Mouse (Mus musculus) E14TG2a.4 (cell line): Measurements from ENCODE around the gene Kif17.

Source experiments
- H3K27me3 ChIP-seq: 2 replicates; pipeline ENCODE4 v1.6.1; 2014; ENCODE audit warnings: low read length, control low read depth; ENCODE audit not compliant: insufficient read depth
- H3K36me3 ChIP-seq: 2 replicates; pipeline ENCODE4 v1.6.1; 2014; ENCODE audit warnings: low read length, control low read depth; ENCODE audit not compliant: insufficient read depth
- H3K4me1 ChIP-seq: replicated peaks from 2 replicates; pipeline ENCODE4 v1.6.1; 2014; ENCODE audit warnings: low read depth, low read length, control low read depth
- H3K4me3 ChIP-seq: replicated peaks from 2 replicates; pipeline ENCODE4 v1.5.1; 2014; ENCODE audit warnings: mild to moderate bottlenecking, low read length
- H3K9me3 ChIP-seq: 2 replicates; pipeline ENCODE4 v1.6.1; 2014; ENCODE audit warnings: low read length, control low read depth
- CTCF ChIP-seq: conservative IDR thresholded peaks from 2 replicates; pipeline ENCODE4 v1.5.1; 2014; ENCODE audit warnings: low read length
- NANOG ChIP-seq: IDR thresholded peaks from 2 replicates; pipeline ENCODE4 v1.6.1; 2014; ENCODE audit warnings: borderline replicate concordance, low read length, mixed read lengths
- POU5F1 ChIP-seq: IDR thresholded peaks from 2 replicates; pipeline ENCODE4 v1.6.1; 2014; ENCODE audit warnings: low read length, borderline replicate concordance

Kif17 gene

DNA sequence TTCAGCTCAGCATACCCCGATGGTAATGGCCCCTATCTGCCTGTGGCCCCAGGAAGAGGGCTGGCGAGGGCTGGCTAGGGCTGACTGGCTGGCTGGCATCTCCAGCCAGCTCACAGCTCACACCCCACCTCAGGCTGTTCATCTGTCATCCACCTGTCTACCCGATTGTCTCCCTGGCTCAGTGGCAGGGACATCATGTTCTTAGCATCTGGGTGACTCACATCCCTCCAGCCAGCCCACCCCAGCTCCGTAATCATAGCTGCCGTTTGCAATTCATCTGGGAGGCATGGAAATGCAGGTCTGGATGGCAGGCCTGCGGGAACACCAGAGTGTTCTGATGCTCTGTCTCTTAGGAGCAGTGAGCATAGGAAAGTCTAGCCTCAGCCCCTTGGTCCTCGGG, 28.1 kb downstream of the Kif17 start:
- no peak for TF ChIP-seq POU5F1
- no peak for TF ChIP-seq CTCF
- TF ChIP-seq NANOG: no peak
- H3K36me3 ChIP-seq: no peaks in the 10 kb centered on the region
- H3K27me3 ChIP-seq: peaks cover 26% of the 10 kb centered on the region
- H3K4me1 ChIP-seq: peaks cover 21% of the 10 kb centered on the region
- no peak overlapping the region for H3K4me3 ChIP-seq
- no peaks in the 10 kb centered on the region for H3K9me3 ChIP-seq

DNA sequence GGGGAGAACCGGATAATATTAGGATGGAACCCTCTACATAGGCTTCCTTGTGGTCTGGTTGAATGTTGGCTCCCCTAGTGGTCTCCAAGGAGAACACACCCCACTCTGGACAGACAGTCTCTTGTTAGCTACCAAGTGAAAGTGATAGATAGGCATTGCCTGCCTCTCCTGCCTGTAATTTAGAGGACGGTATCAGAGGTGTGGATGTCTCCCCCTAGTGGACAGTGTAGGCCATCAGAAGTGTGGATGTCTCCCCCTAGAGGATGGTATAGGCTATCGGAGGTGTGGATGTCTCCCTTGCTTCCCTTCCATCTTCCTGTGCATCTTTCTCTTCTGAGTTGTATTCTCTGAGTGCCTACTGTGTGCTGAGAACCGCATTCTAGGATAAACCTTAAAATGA, 32.6 kb downstream of the Kif17 start:
- TF ChIP-seq CTCF (peak; percentile 93), NANOG (no peak)
- H3K9me3 ChIP-seq: peaks cover 5% of the 10 kb centered on the region; the same call in 1 of the 2 replicates
- no peaks in the 10 kb centered on the region for H3K36me3 ChIP-seq
- H3K27me3 ChIP-seq: peaks cover 11% of the 10 kb centered on the region
- peaks cover 8% of the 10 kb centered on the region for H3K4me1 ChIP-seq
- no peak overlapping the region for H3K4me3 ChIP-seq

DNA sequence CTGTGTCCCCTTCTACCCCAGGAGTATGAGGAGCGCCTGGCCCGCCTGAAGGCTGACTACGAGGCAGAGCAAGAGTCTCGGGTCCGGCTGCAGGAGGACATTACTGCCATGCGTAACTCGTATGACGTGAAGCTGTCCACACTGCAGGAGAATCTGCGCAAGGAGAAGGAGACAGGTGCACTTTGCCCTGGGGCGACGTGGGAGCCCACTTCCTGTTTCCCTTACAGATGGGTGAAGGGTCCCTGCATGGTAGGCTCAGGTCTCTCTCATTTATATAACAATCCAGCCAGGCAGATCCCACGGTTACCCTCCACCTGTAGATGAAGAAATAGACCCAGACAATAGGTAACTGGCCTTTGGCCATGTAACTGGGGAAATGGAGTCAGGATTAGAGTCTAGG, 36.2 kb downstream of the Kif17 start:
- peaks cover 15% of the 10 kb centered on the region for H3K4me1 ChIP-seq
- TF ChIP-seq CTCF: no peak
- TF ChIP-seq NANOG: no peak
- no peak for TF ChIP-seq POU5F1
- no peaks in the 10 kb centered on the region for H3K36me3 ChIP-seq
- no peak overlapping the region for H3K4me3 ChIP-seq
- H3K9me3 ChIP-seq: peaks cover 11% of the 10 kb centered on the region
- peaks cover 15% of the 10 kb centered on the region for H3K27me3 ChIP-seq

DNA sequence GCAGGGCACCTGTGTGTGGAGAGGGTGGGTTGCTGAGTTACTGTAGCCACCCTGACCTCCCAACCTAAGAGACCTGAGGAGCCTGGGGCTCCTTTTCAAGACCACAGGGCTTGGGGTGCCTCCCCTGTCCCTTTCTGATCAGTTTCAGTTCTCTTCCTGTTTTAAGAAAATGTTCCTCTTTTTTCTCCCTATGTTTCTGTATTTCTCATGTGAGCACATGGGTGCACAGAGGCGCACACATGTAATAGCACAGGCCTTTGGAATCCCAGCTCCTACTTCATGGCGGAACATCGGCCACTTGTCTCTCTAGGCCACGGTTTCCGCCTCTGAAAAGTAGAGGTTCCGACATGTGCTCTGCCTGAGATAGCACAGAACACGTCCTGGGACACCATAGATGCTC, 38.5 kb downstream of the Kif17 start:
- H3K4me3 ChIP-seq: 0 out of 2 replicates have a peak overlapping the region, but pooled peaks have one; percentile 17
- peaks cover 15% of the 10 kb centered on the region for H3K9me3 ChIP-seq
- H3K27me3 ChIP-seq: peaks cover 15% of the 10 kb centered on the region
- H3K4me1 ChIP-seq: peaks cover 23% of the 10 kb centered on the region
- TF ChIP-seq CTCF (no peak), POU5F1 (no peak), NANOG (no peak)
- no peaks in the 10 kb centered on the region for H3K36me3 ChIP-seq

DNA sequence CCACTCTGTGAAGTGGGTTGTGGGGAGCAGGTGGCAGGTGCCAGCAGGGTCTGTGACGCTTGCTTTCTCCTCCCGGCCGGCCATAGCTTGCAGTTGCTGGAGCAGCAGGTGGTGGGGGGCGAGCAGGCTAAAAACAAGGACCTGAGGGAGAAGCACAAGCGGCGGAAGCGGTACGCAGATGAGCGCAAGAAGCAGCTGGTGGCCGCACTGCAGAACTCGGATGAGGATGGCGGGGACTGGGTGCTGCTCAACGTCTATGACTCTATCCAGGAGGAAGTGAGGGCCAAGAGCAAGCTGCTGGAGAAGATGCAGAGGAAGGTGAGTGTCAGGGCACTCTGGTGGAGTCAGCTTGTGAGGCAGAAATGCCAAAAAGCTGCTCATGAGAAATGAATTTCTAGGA, 41.8 kb downstream of the Kif17 start:
- no peak overlapping the region for H3K4me3 ChIP-seq
- TF ChIP-seq NANOG: no peak
- no peak for TF ChIP-seq CTCF
- no peak for TF ChIP-seq POU5F1
- peaks cover 9% of the 10 kb centered on the region for H3K9me3 ChIP-seq
- no peaks in the 10 kb centered on the region for H3K36me3 ChIP-seq
- peaks cover 15% of the 10 kb centered on the region for H3K27me3 ChIP-seq
- peaks cover 23% of the 10 kb centered on the region for H3K4me1 ChIP-seq

DNA sequence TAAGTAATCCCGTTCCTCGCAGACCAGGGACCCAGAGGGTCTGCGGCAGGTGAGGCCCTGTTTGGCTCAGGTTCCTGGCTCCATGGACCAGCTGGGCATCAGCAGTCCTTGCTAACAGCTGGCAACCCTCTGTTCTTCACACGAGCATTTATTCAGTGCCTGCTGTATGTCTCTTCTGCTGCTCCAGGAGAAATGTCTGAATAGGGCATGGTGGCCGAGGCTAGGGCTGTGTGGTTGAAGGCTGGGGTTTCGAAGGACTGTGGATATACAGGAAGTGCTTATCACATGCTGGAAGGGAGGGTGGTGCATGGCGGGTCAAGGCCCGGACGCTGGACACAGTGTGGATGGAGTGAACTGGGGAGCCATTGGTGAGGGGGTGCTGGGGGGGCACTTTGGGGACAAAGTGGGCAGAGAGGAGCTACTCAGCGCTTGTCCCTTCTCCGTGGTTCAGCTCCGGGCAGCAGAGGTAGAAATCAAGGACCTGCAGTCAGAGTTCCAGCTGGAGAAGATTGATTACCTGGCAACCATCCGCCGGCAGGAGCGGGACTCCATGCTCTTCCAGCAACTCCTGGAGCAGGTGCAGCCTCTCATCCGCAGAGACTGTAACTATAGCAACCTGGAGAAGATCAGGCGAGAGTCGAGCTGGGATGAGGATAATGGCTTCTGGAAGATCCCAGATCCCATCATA, 43.2 kb downstream of the Kif17 start:
- Histone ChIP-seq H3K4me3 (no peak overlapping the region), H3K36me3 (no peaks in the 10 kb centered on the region), H3K27me3 (peaks cover 9% of the 10 kb centered on the region; the same call in 1 of the 2 replicates), H3K9me3 (peaks cover 9% of the 10 kb centered on the region), H3K4me1 (peaks cover 20% of the 10 kb centered on the region)
- TF ChIP-seq CTCF (no peak), NANOG (no peak), POU5F1 (no peak)

DNA sequence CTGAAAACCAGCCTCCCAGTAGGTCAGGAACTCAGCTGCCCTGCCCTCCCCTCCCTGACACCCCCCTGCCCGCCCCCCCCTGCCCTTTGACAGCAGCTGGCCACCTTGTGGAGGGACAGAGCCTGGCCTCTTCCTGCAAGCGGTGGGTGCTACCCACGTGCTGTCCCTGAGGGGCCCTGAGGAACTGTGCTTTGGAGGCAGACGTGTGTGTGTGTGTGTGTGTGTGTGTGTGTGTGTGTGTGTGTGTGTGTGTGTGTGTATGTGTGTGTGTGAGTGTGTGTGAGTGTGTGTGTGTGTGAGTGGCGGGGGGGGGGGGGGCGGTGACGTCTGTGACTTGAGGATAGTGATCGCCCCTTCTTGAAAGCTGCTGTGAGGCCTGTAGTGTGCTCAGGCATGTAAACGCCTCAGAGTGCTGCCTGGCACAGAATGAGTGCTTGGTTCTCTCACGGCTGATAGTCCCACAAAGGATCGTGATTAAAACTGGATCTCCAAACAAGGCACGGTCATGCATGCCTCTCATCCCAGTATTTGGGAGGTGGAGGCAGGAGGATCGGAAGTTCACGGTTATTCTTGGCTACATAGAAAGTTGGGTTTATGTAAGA, 43.8 kb downstream of the Kif17 start:
- Histone ChIP-seq H3K36me3 (no peaks in the 10 kb centered on the region), H3K4me3 (no peak overlapping the region), H3K4me1 (peaks cover 16% of the 10 kb centered on the region), H3K9me3 (peaks cover 9% of the 10 kb centered on the region), H3K27me3 (peaks cover 10% of the 10 kb centered on the region; the same call in 1 of the 2 replicates)
- no peak for TF ChIP-seq NANOG
- no peak for TF ChIP-seq POU5F1
- no peak for TF ChIP-seq CTCF

DNA sequence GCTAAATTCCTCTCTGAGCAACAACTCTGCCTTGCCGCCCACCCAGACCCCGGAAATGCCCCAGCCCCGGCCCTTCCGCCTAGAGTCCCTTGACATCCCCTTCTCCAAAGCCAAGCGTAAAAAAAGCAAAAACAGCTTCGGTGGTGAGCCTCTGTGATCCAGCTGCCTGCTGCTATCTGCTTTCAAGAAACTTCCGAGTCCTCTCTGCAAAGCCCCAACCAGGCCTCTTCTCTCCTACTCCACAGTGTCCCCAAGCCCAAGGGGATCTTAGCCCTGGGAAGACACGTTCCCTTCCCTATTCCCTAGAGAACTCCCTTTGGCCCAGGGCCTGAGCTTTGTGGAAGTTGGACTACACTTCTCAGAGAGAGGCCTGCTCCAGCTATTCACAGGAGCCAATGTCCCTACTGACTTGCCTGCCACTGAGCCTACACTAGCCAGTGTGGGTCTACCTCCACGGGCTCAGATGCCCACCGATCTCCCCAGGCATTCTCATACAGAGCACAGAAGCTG, 51.1 kb downstream of the Kif17 start:
- H3K9me3 ChIP-seq: no peaks in the 10 kb centered on the region
- no peaks in the 10 kb centered on the region for H3K36me3 ChIP-seq
- no peak for TF ChIP-seq POU5F1
- no peak for TF ChIP-seq NANOG
- TF ChIP-seq CTCF: no peak
- H3K4me1 ChIP-seq: peaks cover 28% of the 10 kb centered on the region
- H3K27me3 ChIP-seq: peaks cover 13% of the 10 kb centered on the region; the same call in 1 of the 2 replicates
- H3K4me3 ChIP-seq: no peak overlapping the region

DNA sequence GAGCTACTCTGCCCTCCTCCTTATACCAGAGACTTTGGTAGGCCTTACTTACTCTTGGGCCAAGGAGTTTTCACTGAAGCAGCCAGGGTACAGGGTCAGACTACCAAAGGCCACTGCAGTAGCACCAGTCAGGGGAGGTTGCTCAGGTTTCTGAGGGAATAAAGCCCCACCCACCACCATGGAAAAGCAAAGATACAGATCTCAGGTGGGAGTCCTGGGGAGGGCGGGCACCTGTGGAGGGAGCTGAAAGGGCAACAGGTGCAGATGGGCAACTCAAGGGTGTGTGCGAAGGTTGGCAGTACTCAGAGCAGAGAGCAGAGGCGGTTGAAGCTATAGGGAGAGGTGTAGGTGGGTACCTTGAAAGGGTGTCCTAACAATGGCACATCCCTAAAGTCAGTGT, 52.8 kb downstream of the Kif17 start:
- TF ChIP-seq POU5F1 (no peak), CTCF (no peak), NANOG (no peak)
- H3K9me3 ChIP-seq: no peaks in the 10 kb centered on the region
- H3K4me3 ChIP-seq: no peak overlapping the region; the same call in 1 of the 2 replicates

More for the DNA sequence above, 52.8 kb downstream of the Kif17 start:
- Histone ChIP-seq H3K4me1 (peaks cover 35% of the 10 kb centered on the region), H3K27me3 (peaks cover 10% of the 10 kb centered on the region; the same call in 1 of the 2 replicates), H3K36me3 (peaks cover 17% of the 10 kb centered on the region)
